Comparison of ENCODE assay signal across 14 mouse cellular contexts in the genomic region with DNA sequence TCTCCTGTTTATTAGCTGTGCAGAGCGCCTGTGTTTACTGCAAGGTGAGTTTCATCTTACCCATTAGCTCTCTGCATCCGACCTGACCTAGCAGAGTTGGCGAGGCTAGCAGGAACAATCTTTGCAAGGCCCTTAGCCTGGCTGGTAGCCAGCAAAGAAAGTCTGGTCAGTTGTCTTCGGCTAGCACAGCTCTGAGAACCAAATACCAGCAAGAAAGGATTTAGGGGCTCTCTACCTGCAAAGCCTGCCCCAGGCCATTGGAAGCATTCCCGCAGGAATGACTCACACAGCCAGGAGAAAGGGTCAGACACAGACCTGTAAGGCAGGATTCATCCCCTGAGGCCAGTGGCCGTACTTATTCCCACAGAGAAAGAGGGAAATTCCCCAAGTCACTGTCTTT. TPM values are rescaled to one million over a fixed set of nuclear protein-coding genes. Genes with fewer than 3 reads are reported as not detected.
DNase-seq lines count a peak whose midpoint lies in the region; ATAC-seq and TF ChIP-seq lines count a peak whose summit lies in the region.
"Had no signal": no experiment of that assay in that cellular context is flagged by ENCODE, and none has a peak within 500 bp of the region (broad histone marks: within the 10 kb centered on the region; RNA-seq: fewer than 3 reads in every experiment).

No protein-coding gene starts in this region.

- TF ChIP-seq EP300 in liver, postnatal 0 days (IDR thresholded peaks at IDR 0.05; ENCODE audit: low read depth), result no peak

- no peak for ATAC-seq in hindbrain, embryonic 16.5 days
- ATAC-seq in hindbrain, embryonic 14.5 days (ENCODE audit: low FRiP score), result no peak
- ATAC-seq in liver, postnatal 0 days, result no peak
- ATAC-seq: activated CD4-positive, CD25-positive, alpha-beta regulatory T cell, adult 4 months; intestine, postnatal 0 days had no signal

- H3K4me1 ChIP-seq in hindbrain, embryonic 16.5 days (ENCODE audit: control insufficient read depth, insufficient read depth, low read depth, low read length), result peaks cover 8% of the 10 kb centered on the region
- H3K4me1 ChIP-seq in hindbrain, embryonic 14.5 days (replicated peaks; ENCODE audit: control insufficient read depth, insufficient read depth, low read length), result no peaks in the 10 kb centered on the region
- no peaks in the 10 kb centered on the region for H3K4me1 ChIP-seq in liver, postnatal 0 days (ENCODE audit: insufficient read depth)

- H3K9me3 ChIP-seq in hindbrain, embryonic 16.5 days (ENCODE audit: control insufficient read depth, low read length), result no peaks in the 10 kb centered on the region
- no peaks in the 10 kb centered on the region for H3K9me3 ChIP-seq in hindbrain, embryonic 14.5 days (ENCODE audit: control insufficient read depth, low read length)
- no peaks in the 10 kb centered on the region for H3K9me3 ChIP-seq in liver, postnatal 0 days (ENCODE audit: low read length)
- H3K9me3 ChIP-seq: lung, embryonic 15.5 days had no signal

- no peak for TF ChIP-seq CTCF in liver, postnatal 0 days (IDR thresholded peaks at IDR 0.05; ENCODE audit: low read depth)

- no peak overlapping the region for H3K4me2 ChIP-seq in hindbrain, embryonic 16.5 days (ENCODE audit: low read length)
- no peak overlapping the region for H3K4me2 ChIP-seq in hindbrain, embryonic 14.5 days (replicated peaks)
- no peak overlapping the region for H3K4me2 ChIP-seq in liver, postnatal 0 days (ENCODE audit: low read depth, low read length)
- H3K4me2 ChIP-seq: lung, embryonic 15.5 days had no signal

- no peak overlapping the region for H3K4me3 ChIP-seq in hindbrain, embryonic 16.5 days (ENCODE audit: low read length)
- H3K4me3 ChIP-seq in hindbrain, embryonic 14.5 days (replicated peaks; ENCODE audit: low read length), result no peak overlapping the region
- H3K4me3 ChIP-seq in liver, postnatal 0 days (ENCODE audit: low read depth, low read length), result no peak overlapping the region
- H3K4me3 ChIP-seq: lung, embryonic 15.5 days had no signal

- peaks cover 5% of the 10 kb centered on the region; the same call in 1 of the 2 replicates for H3K36me3 ChIP-seq in hindbrain, embryonic 16.5 days (ENCODE audit: control insufficient read depth, insufficient read depth, low read length)
- peaks cover 11% of the 10 kb centered on the region; the same call in 1 of the 2 replicates for H3K36me3 ChIP-seq in hindbrain, embryonic 14.5 days (replicated peaks; ENCODE audit: control insufficient read depth, insufficient read depth)
- no peaks in the 10 kb centered on the region for H3K36me3 ChIP-seq in liver, postnatal 0 days (replicated peaks; ENCODE audit: insufficient read depth, low read length)
- H3K36me3 ChIP-seq: lung, embryonic 15.5 days had no signal

- H3K9ac ChIP-seq in hindbrain, embryonic 16.5 days (ENCODE audit: low read depth, low read length), result no peak overlapping the region
- no peak overlapping the region for H3K9ac ChIP-seq in hindbrain, embryonic 14.5 days
- no peak overlapping the region for H3K9ac ChIP-seq in liver, postnatal 0 days (replicated peaks)
- H3K9ac ChIP-seq: lung, embryonic 15.5 days had no signal

- no peak for DNase-seq in hindbrain, embryonic 14.5 days (ENCODE audit: low spot score)
- DNase-seq in testis, postnatal 10 days (ENCODE audit: low spot score), result peak; percentile 61
- DNase-seq in testis, postnatal 14 days (ENCODE audit: low spot score), result no peak
- peak; percentile 47 for DNase-seq in cerebellum, adult 9-11 months
- DNase-seq in skeletal muscle tissue, adult 2 months (ENCODE audit: low read depth, low spot score), result peak; percentile 58
- DNase-seq in liver, postnatal 0 days, result no peak
- DNase-seq in heart, adult 11 months, result no peak

- H3K27ac ChIP-seq in hindbrain, embryonic 16.5 days (ENCODE audit: low read depth, low read length), result peak overlapping the region; percentile 62
- H3K27ac ChIP-seq in hindbrain, embryonic 14.5 days, result no peak overlapping the region
- no peak overlapping the region for H3K27ac ChIP-seq in liver, postnatal 0 days (ENCODE audit: low read depth)
- H3K27ac ChIP-seq: lung, embryonic 15.5 days had no signal

- no peaks in the 10 kb centered on the region for H3K27me3 ChIP-seq in hindbrain, embryonic 16.5 days (replicated peaks; ENCODE audit: control insufficient read depth, insufficient read depth, low read length)
- H3K27me3 ChIP-seq in hindbrain, embryonic 14.5 days (ENCODE audit: control insufficient read depth, insufficient read depth, low read length), result no peaks in the 10 kb centered on the region
- no peaks in the 10 kb centered on the region for H3K27me3 ChIP-seq in liver, postnatal 0 days (ENCODE audit: insufficient read depth, low read length)
- H3K27me3 ChIP-seq: lung, embryonic 15.5 days had no signal

- 80% methylated on average over 6 of the region's 6 CpGs for WGBS in hindbrain, embryonic 16.5 days
- 82% methylated on average over 6 of the region's 6 CpGs for WGBS in hindbrain, embryonic 14.5 days
- WGBS in liver, postnatal 0 days (ENCODE audit: insufficient replicate concordance), result 71% methylated on average over 6 of the region's 6 CpGs

RNA-seq across cellular contexts. Expression of gene Mras, which starts 36.4 kb away (rescaled TPM):
- 53.1 and 53.4 TPM in 2 replicates for polyA plus RNA-seq in hindbrain, embryonic 16.5 days (2015; fragmentation: Nextera tagmentation; extraction: Ambion mirVana)
- polyA plus RNA-seq in hindbrain, embryonic 14.5 days (2014; fragmentation: Nextera tagmentation; extraction: Ambion mirVana), result 55.3 and 62.9 TPM in 2 replicates
- polyA plus RNA-seq in liver, postnatal 0 days (2015; fragmentation: Nextera tagmentation; extraction: Ambion mirVana), result 1.0 and 1.5 TPM in 2 replicates
- polyA plus RNA-seq: activated CD4-positive, CD25-positive, alpha-beta regulatory T cell, adult 4 months had no signal

RNA-seq across cellular contexts. Expression of gene Esyt3, which starts 42.4 kb away (rescaled TPM):
- 0.76 and 0.93 TPM in 2 replicates for polyA plus RNA-seq in hindbrain, embryonic 16.5 days (2015; fragmentation: Nextera tagmentation; extraction: Ambion mirVana)
- polyA plus RNA-seq in hindbrain, embryonic 14.5 days (2014; fragmentation: Nextera tagmentation; extraction: Ambion mirVana), result 0.76 and 1.1 TPM in 2 replicates
- polyA plus RNA-seq in liver, postnatal 0 days (2015; fragmentation: Nextera tagmentation; extraction: Ambion mirVana), result 0.06 and 0.13 TPM in 2 replicates

RNA-seq across cellular contexts. Expression of gene Nme9, which starts 50.5 kb away (rescaled TPM):
- polyA plus RNA-seq in hindbrain, embryonic 16.5 days (2015; fragmentation: Nextera tagmentation; extraction: Ambion mirVana), result 0.73 and 1.0 TPM in 2 replicates
- polyA plus RNA-seq in hindbrain, embryonic 14.5 days (2014; fragmentation: Nextera tagmentation; extraction: Ambion mirVana), result 0.61 and 1.5 TPM in 2 replicates
- polyA plus RNA-seq in liver, postnatal 0 days (2015; fragmentation: Nextera tagmentation; extraction: Ambion mirVana), result not detected in 2 replicates
- polyA plus RNA-seq: activated CD4-positive, CD25-positive, alpha-beta regulatory T cell, adult 4 months; embryonic facial prominence, embryonic 11.5 days; heart, embryonic 14.5 days; limb, embryonic 11.5 days had no signal

Comparison
In these comparisons a context has a peak if more than half of its experiments do, and no peak if none do; other contexts are left out.
1. DNase-seq: peak in testis, postnatal 10 days (single experiment), cerebellum, adult 9-11 months (single experiment) and skeletal muscle tissue, adult 2 months (single experiment); none in hindbrain, embryonic 14.5 days (single experiment), testis, postnatal 14 days (single experiment), liver, postnatal 0 days (single experiment) and heart, adult 11 months (single experiment).
2. RNA of gene Mras, which starts 36.4 kb away (polyA plus RNA-seq): 55.3 to 62.9 TPM in hindbrain, embryonic 14.5 days and 53.1 to 53.4 TPM in hindbrain, embryonic 16.5 days; 1.0 to 1.5 TPM in liver, postnatal 0 days; every median in the first group is over 10 times any median in the second.